Mouse (Mus musculus): ENCODE data around the gene Fam78a. TPM values are rescaled to one million over a fixed set of nuclear protein-coding genes. Genes with fewer than 3 reads are reported as not detected.

The Fam78a gene
- total RNA-seq, 1 experiment = 4.1 TPM

- no peak for DNase-seq (ENCODE audit: low read depth, low spot score)
Observed at GRCm38 (mm10) chr2:32081296-32081929, 3.2 kb downstream of the Fam78a start.

DNA sequence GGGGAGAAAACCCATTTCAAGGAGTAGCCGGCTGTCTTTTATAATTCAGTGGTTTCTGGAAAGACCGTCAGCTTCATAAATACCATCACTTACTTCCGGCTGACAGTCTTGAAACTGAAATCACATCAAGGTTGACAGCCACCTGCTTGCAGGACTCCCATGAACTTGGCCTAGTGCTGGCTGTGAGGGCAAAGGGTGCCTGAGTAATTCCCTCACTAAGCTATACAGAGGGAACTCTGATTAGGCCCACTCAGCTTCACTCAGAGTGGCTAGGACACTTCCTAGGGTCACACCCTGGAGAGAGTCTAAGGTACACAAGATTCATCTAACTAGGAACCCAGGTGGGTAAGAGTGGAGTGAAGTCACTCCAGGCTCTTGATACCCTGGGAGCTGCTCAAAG is 4.0 kb downstream of the Fam78a start:
- Histone ChIP-seq H3K4me3 (ENCODE audit: insufficient read depth in 1 of 2, low read depth in 1 of 2, low read length in 2 of 2, poor library complexity in 1 of 2, severe bottlenecking in 1 of 2) (no peak overlapping the region), H3K9ac (ENCODE audit: insufficient read depth, low read depth, low read length, poor library complexity, severe bottlenecking) (no peak overlapping the region), H3K9me3 (ENCODE audit: control insufficient read depth, insufficient read depth, low read depth, low read length) (no peaks in the 10 kb centered on the region), H3K27ac (ENCODE audit: insufficient read depth, low read depth, low read length, poor library complexity, severe bottlenecking) (no peak overlapping the region), H3K36me3 (ENCODE audit: control insufficient read depth, insufficient read depth, low read length, poor library complexity, severe bottlenecking) (no peaks in the 10 kb centered on the region), H3K4me1 (ENCODE audit: control insufficient read depth in 2 of 2, insufficient read depth in 2 of 2, low read length in 2 of 2, poor library complexity in 1 of 2) (peaks cover 5 to 14% of the 10 kb centered on the region in 2 experiments; a peak in 3 of 4 replicates)
- no peak for DNase-seq (ENCODE audit: low read depth, low spot score)
- TF ChIP-seq ZNF384 (IDR thresholded peaks at IDR 0.05; ENCODE audit: low read depth, low read length) = no peak
- no peak for TF ChIP-seq MAFK (IDR thresholded peaks at IDR 0.05; ENCODE audit: insufficient read depth, low read depth, low read length)
- in situ Hi-C loops (cut with MboI; ENCODE audit: low sequenced_read_pairs in 2 of 2, unreplicated experiment in 2 of 2) = no loop called here

More at GRCm38 (mm10) chr2:32081296-32081929, 3.2 kb downstream of the Fam78a start:
- Histone ChIP-seq H3K9me3 (ENCODE audit: control insufficient read depth, insufficient read depth, low read depth, low read length) (no peaks in the 10 kb centered on the region), H3K4me3 (ENCODE audit: insufficient read depth in 1 of 2, low read depth in 1 of 2, low read length in 2 of 2, poor library complexity in 1 of 2, severe bottlenecking in 1 of 2) (no peak overlapping the region), H3K27ac (ENCODE audit: insufficient read depth, low read depth, low read length, poor library complexity, severe bottlenecking) (no peak overlapping the region), H3K9ac (ENCODE audit: insufficient read depth, low read depth, low read length, poor library complexity, severe bottlenecking) (no peak overlapping the region), H3K4me1 (ENCODE audit: control insufficient read depth in 2 of 2, insufficient read depth in 2 of 2, low read length in 2 of 2, poor library complexity in 1 of 2) (peaks cover 5 to 14% of the 10 kb centered on the region in 2 experiments; a peak in 3 of 4 replicates), H3K36me3 (ENCODE audit: control insufficient read depth, insufficient read depth, low read length, poor library complexity, severe bottlenecking) (no peaks in the 10 kb centered on the region)
- TF ChIP-seq ZC3H11A (IDR thresholded peaks at IDR 0.05; ENCODE audit: borderline replicate concordance, low read depth, low read length) (no peak), ZNF384 (IDR thresholded peaks at IDR 0.05; ENCODE audit: low read depth, low read length) (no peak), CHD2 (IDR thresholded peaks at IDR 0.05; ENCODE audit: low read depth, low read length) (no peak)
- in situ Hi-C loops (cut with MboI; ENCODE audit: low sequenced_read_pairs in 2 of 2, unreplicated experiment in 2 of 2) = no loop called here

- H3K4me1 ChIP-seq (ENCODE audit: control insufficient read depth in 2 of 2, insufficient read depth in 2 of 2, low read length in 2 of 2, poor library complexity in 1 of 2) = peaks cover 12 to 26% of the 10 kb centered on the region in 2 experiments
- H3K27ac ChIP-seq (ENCODE audit: insufficient read depth, low read depth, low read length, poor library complexity, severe bottlenecking) = no peak overlapping the region
Observed at GRCm38 (mm10) chr2:32079191-32079725, 5.4 kb downstream of the Fam78a start.

GRCm38 (mm10) chr2:32078522-32078921 is 6.1 kb downstream of the Fam78a start:
- peak overlapping the region; percentile 14 to 33; a peak in 3 of 4 replicates for H3K4me3 ChIP-seq (ENCODE audit: insufficient read depth in 1 of 2, low read depth in 1 of 2, low read length in 2 of 2, poor library complexity in 1 of 2, severe bottlenecking in 1 of 2)
- DNase-seq (ENCODE audit: low read depth, low spot score) = no peak

More at GRCm38 (mm10) chr2:32079191-32079725, 5.4 kb downstream of the Fam78a start:
- no peaks in the 10 kb centered on the region for H3K9me3 ChIP-seq (ENCODE audit: control insufficient read depth, insufficient read depth, low read depth, low read length)
- DNase-seq (ENCODE audit: low read depth, low spot score) = no peak
- H3K4me3 ChIP-seq (ENCODE audit: insufficient read depth in 1 of 2, low read depth in 1 of 2, low read length in 2 of 2, poor library complexity in 1 of 2, severe bottlenecking in 1 of 2) = 0 out of 4 replicates have a peak overlapping the region, but pooled peaks of 1 of the 2 experiments have one; percentile 7
- H3K9ac ChIP-seq (ENCODE audit: insufficient read depth, low read depth, low read length, poor library complexity, severe bottlenecking) = peak overlapping the region; percentile 0; the same call in 1 of the 2 replicates
- TF ChIP-seq CHD2 (IDR thresholded peaks at IDR 0.05; ENCODE audit: low read depth, low read length) (no peak), ZC3H11A (IDR thresholded peaks at IDR 0.05; ENCODE audit: borderline replicate concordance, low read depth, low read length) (no peak), ZNF384 (IDR thresholded peaks at IDR 0.05; ENCODE audit: low read depth, low read length) (no peak), HCFC1 (IDR thresholded peaks at IDR 0.05; ENCODE audit: borderline replicate concordance, insufficient read depth, low read length) (no peak), MAFK (IDR thresholded peaks at IDR 0.05; ENCODE audit: insufficient read depth, low read depth, low read length) (no peak)
- in situ Hi-C loops (cut with MboI; ENCODE audit: low sequenced_read_pairs in 2 of 2, unreplicated experiment in 2 of 2) = no loop called here
- H3K36me3 ChIP-seq (ENCODE audit: control insufficient read depth, insufficient read depth, low read length, poor library complexity, severe bottlenecking) = no peaks in the 10 kb centered on the region

More at GRCm38 (mm10) chr2:32078522-32078921, 6.1 kb downstream of the Fam78a start:
- H3K4me1 ChIP-seq (ENCODE audit: control insufficient read depth in 2 of 2, insufficient read depth in 2 of 2, low read length in 2 of 2, poor library complexity in 1 of 2) = peaks cover 15 to 32% of the 10 kb centered on the region in 2 experiments
- H3K27ac ChIP-seq (ENCODE audit: insufficient read depth, low read depth, low read length, poor library complexity, severe bottlenecking) = peak overlapping the region; percentile 79
- in situ Hi-C loops (cut with MboI; ENCODE audit: low sequenced_read_pairs in 2 of 2, unreplicated experiment in 2 of 2) = no loop called here
- peak overlapping the region; percentile 48; the same call in 1 of the 2 replicates for H3K9ac ChIP-seq (ENCODE audit: insufficient read depth, low read depth, low read length, poor library complexity, severe bottlenecking)
- H3K9me3 ChIP-seq (ENCODE audit: control insufficient read depth, insufficient read depth, low read depth, low read length) = no peaks in the 10 kb centered on the region
- H3K36me3 ChIP-seq (ENCODE audit: control insufficient read depth, insufficient read depth, low read length, poor library complexity, severe bottlenecking) = no peaks in the 10 kb centered on the region
- no peak for TF ChIP-seq CHD2 (IDR thresholded peaks at IDR 0.05; ENCODE audit: low read depth, low read length)
- no peak for TF ChIP-seq ZC3H11A (IDR thresholded peaks at IDR 0.05; ENCODE audit: borderline replicate concordance, low read depth, low read length)
- no peak for TF ChIP-seq ZNF384 (IDR thresholded peaks at IDR 0.05; ENCODE audit: low read depth, low read length)
- TF ChIP-seq HCFC1 (IDR thresholded peaks at IDR 0.05; ENCODE audit: borderline replicate concordance, insufficient read depth, low read length) = no peak
- TF ChIP-seq MAFK (IDR thresholded peaks at IDR 0.05; ENCODE audit: insufficient read depth, low read depth, low read length) = no peak

All from ES-E14 (cell line).